Mouse (Mus musculus) left cerebral cortex, adult 8-10 months (tissue): ENCODE measurements at regions not wholly inside any gene's neighbourhood (a gene's known extent, or its start where the extent isn't known, plus 50 kb on each side); places are given as distances from the start of the nearest gene placed in this dataset.

Source experiments
- DNase-seq, 2 experiments: peaks; one replicate each; pipeline ENCODE4 v3.0.0; 2022; ENCODE audit warnings: low spot score in 2 of 2

DNA sequence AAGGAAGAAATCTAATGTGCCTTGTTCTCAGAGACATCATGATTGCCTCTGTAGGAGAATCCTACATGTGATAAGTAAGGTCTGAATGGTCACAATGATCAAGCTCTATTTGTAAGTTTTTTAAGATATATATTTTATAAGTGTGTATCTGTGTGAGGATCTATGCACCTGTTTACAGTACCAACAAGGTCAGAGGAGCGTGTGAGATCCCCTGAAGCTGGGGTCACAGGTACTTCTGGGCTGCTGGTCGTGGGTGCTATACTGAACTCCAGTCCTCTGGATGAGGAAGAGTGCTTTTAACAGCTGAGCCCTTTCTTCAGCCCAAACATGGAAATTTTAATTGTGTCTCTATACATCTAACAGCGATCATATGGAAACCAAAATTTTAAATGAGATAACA, 181.1 kb upstream of the Topaz1 start:
- DNase-seq: peak in 1 of 2 experiments; percentile 2

DNA sequence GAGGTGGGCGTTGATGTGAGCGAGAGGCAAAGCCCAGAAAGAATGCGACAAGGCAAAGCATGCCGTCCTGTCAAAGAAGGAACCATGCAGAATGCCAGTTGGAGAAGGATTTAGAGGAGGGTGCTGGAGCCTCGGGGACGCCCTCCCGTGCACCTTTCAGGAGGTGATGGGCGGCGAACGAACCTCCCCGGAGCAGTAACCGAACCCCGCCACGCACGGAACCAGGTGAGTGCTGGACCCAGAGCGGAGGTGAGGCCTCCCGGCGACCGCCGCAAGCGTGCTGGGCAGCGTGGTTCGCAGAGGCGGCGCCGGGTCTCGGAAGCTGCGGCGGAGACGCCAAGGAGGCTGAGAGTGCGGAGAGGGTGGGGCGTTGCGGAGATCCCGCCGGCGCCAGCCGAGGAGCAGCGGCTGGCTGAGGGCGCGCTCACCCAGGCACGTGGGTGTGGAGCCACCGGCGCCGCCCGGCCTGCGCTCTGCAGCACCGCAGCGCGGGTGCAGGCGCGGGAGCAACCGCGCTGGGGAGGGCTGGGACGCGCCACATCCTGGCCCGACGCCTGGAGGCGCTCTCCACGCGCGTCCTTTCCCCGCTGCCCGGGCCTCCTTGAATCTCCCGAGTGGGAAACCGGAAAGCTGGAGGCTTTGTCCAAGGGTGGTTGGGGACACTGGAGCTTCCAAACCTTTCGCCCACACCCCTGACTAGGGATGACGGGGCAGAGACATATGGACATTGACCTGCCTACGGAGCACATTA, 178.3 kb upstream of the Topaz1 start:
- DNase-seq: peak in 1 of 2 experiments; percentile 78

DNA sequence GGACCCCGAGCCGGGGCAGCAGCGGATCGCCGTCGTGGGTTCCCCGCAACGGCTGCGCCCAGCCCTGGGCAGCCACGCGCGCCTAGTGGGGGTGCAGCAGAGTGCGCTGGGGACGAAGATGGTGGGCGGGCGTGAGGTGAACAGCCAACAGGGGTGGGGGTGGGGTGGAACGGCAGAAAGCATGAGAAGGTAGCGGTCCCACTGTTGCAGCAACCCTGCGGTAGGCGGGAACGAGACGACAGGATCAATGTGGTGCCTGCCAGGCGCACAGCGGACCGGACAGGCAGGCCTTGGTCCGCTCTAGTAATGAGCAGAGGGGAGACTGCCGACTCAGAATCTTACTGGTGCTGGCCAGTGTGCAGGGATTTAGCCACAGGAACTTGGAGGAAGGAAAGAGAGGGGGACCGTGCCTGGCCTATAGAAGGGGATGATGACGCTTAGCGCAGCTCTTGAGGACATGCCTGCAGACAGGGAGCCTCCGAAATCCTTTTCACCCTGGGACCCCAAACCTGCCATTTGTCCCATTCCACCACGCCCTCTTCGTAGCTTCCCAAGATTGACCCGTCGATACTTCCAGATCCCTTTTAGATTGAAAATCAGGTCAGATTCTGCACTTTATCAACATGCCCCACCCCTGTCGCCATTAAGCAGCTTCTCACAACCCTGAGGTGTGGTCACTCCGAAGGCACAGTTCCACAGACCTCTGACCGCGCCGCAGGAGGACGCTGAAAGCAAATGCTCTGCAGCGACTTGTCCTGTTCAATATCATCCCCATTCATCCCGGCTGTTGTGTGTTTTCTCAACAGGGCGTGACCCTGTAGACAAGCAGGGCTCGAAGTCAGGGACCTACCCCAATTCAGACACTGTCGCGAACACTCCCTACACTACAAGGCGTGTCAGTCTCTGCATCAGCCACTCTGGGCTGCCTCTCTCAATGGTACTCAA, 177.4 kb upstream of the Topaz1 start:
- no peak for DNase-seq

DNA sequence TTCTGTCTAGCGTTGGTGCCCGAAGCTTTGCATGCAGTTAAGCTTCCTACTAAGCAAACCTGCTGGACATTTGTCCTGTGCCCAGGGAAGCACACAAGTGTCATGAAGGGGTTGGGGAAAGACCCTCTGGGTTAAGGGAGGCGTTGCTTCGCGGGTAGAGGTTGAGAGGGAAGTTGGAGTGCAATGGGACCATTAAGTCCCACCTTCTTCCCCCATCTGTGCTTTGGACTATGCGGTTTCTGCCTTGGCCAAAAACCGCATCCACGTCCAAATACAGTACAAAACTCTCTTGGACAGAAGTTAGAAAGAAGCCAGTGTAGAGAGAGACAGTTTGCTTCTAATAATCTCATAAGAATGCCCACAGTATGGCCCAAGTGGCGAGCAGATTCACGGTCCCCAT, 176.1 kb upstream of the Topaz1 start:
- DNase-seq: no peak

DNA sequence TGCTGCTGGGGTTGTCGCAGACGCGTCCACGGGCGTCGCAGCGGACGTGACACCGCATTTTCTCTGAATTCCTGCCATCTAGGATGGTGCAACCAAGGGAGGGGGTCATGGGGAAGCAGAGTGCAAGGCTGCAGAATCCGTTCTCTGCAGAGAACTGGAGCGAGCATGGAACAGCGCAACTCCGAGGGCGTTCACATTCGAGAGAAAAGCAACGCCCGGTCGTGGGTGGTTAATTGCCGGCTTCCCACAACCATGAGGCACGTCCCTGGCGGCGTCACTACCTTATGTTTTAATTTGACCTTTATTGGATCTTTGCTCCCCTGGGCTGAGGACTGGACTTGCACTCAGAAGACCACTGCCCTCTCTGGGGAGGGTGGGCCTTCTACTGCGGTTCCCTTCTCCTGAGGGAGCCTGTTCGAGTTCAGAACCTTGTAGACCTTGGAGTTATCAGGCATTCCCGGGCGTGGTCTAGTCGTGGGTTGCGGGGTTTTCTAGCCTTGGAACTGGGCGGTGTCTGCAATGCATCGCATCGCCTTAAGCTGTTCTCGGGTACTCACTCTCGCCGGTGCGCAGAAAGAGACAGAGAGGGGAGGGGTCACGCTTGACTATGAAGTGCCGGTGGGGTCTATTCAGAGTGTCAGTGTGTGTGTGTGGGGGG, 175.6 kb upstream of the Topaz1 start:
- peak in 1 of 2 experiments; percentile 52 for DNase-seq

DNA sequence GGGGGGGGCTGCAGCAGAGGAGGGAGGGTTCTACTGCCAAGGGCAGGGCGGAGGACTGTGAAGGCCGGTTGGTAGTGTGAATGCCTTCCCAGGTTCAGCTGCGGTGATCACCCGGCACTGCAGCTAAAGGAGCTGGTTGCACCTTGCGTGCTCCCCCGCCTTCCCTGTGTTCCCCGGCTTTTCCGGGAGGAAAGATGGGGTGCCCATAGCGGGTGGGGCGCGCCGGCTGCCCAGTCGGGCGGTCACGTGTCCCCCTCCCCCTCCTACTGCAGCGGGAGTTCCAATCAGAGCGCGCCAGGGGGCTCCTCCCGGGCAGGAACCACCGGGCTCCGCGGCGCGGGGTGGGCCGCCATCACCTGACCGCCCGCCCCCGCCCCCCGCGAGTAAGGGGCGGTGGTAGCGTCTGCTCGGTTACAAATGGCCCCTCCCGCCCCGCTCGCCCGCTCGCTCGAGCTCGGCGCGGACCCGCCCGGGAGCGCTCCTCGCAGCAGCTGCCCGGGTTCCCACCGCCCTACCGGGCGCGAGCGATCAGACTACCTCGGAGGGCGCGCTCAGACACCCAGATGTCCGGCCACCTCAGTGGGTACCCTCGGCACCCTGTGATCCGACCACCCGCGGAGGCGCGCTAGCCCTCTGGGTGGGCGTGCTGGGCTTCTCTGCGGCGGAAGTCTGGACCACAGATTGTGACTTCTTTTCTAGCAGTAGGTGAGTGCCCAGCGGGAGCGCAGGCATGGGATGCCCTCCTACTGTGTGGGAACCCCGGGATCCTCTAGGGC, 174.9 kb upstream of the Topaz1 start:
- DNase-seq: peak; percentile 84 to 98

DNA sequence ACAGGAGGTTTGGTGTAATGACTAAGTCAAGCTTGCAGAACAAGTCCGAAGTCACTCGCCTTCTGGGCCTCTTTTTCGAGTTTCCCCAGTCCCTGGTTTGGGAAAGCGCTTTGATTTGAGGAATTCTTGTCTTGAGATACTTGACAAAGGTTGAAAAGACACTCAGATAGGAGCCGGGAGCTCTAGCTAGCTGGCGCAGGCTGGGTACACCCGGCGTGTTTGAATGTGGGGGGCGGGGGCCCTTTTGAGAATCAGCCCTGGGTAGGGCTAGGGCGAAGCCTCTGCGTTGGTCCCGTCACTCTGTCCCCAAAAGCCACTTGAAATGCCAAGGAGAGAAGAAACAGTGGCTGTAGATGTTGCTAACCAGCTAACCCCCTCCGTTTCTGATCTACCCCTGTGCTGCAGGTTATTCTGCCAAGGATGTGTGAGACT, 174.3 kb upstream of the Topaz1 start:
- DNase-seq: no peak

DNA sequence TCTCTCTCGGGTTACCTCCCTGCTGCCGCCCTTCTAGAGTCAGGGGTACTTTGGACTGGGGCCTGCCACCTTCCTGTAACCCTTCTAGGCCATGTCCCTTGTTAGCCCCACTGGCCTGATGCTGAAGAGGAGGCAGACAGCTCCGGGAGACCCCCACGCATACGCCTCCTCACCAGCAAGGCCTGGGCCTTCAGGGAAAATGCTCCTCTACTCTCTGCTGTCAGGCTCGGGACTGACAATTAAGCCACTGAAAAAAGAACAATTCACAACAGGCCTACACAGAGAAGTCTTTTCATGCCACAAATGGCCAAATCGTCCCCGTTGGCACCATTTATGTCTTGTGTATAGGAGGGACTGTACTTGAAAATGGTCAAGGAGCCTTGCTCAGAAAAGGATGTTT, 161.9 kb upstream of the Topaz1 start:
- no peak for DNase-seq

DNA sequence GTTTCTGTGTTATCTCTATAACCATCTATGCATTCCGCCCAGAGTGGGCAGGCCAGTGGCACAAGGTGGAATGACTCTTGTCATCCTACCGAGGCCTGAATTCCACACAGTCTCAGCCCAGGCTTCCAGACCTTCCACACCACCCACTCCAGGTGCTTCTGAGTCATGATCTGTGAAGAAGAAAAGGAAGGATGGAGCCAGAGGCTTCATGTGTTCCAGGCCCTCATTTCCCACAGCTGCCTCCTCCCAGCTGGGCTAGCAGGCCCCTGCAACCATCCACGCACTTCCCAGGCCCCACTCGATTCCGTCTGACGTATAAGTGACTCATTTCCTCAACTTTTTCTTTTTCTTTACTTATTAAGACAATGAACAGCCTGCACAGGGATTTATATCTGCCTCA, 160.7 kb upstream of the Topaz1 start:
- DNase-seq: no peak

DNA sequence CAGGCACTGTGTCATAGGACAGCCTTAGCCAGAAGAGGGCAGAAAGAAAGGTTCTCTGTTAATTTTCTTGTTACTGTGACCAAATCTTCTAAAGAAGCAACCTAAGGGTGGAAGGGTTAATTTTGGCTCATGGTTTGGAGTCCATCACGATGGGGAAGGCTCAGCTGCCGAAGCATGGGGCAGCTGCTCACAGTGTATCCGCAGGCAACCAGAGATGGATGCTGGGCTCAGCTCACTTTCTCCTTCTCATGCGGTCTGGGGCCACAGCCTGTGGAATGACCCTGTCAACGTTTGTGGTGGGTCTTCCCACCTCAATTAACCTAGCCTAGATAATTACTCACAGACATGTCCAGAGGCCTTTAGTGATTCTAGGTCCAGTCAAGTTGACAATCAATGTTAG, 160.2 kb upstream of the Topaz1 start:
- DNase-seq: no peak

DNA sequence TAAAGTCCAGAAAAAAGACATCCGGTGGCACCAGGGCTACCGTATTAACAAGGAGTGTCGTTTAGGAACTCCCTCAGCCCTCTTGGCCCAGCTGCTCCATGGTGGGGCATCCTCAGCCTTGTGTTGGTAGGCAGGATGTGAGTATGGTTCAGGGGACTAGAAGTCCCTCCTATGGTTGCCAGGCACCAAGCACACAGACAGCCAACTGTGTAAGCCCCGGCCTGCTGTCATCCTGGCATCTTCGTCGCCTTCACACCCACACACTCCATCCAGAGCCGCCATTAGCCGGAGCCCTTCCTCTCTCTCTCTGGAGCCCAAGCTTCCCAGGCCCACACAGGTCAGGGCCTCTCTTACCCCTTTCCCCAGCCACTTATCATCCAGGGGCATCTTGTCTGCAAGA, 158.9 kb upstream of the Topaz1 start:
- no peak for DNase-seq

DNA sequence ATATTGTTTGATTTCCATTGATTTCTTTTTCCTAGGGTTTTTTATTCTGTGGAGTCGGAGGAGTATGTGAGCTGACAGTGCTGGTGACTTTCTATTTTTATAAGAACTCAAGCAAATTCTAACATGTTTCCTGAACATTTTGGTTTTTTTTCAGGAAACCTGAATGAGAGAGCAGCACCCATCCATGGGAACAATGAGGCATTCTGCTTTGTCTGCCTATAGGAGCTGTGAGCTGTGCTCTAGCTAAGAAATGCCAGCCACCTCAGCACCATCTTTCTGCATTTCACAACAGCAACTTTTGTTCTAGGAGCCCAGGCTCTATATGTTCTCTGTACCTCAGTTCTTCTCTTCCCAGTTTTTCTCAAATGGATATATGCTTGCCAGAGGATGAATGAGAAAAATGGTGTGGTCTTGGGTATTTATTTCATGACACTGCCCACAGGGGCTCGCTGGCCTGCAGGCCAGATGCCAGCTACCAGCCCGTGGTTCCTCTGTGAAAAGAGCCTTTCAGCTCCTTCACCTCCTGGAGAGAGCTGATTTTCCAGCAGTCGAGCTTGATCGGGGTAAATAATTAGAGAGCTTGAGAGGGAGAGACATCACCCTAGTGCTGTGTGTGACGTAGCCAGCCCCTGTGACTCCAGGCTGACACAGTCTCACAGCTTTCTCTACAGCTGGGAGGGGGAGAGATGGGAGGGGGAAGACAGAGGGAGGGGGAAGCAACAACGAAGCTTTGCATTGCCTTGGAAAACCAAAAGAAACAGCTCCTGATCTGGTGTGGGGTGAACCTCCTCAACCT, 154.1 kb upstream of the Topaz1 start:
- DNase-seq: no peak

DNA sequence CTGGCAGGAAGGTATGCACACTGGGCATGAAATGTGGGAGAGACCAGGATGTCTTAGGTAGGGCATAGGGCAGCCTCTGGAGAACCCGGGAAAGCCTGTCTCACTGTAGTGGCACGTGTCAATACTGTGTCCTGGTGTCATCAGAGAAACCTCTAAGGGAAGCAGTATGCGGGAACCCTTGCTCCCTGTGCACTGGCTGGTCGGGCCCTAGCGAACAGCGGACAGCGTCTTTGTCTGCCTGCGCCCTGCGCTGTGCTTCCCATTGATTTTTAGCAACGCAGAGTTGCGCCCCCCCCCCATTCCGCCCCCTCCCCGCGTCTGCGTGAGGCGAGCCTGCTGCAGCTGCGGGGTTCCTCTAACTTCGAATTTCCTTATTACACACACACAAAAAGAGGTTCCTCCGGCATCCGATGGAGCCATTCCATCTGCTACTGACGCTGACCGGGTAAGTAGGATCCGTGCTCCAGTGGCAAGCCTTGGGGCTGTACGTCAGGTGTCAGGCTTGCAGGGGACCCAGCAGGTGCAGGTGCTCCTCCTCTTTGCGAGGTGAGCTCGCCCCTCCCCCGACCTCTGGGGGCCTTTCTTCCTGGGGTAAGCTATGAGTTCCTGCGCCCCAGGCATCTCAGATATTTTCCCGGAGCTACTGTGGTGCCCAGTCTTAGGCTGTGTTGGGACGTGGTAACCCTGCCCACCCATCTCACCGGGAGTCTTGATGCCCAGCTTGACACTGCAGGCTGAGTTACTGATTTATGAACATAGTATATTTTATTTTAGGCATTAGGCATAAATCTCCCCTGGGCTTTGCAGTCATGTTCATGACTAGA, 151.8 kb upstream of the Topaz1 start:
- no peak for DNase-seq

DNA sequence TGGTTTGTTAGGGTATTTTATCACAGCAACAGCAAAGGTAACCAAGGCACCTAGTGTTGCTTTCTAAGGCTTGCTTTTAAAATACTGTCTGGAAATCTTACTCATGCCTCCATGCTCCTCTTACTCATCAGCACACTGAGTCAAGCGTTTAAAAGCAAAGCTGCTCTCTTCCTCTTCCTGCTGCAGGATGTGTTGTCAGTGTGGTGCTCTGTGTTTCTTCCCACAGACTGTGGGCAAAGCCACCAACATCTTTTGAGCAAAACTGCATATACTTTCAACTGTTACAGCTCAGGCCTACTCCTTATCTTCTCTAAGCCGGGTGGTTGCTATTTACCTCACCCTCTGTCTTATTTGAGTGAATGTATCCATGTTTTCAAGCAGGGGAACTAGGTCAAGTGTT, 144.0 kb upstream of the Topaz1 start:
- DNase-seq: peak in 1 of 2 experiments; percentile 47

DNA sequence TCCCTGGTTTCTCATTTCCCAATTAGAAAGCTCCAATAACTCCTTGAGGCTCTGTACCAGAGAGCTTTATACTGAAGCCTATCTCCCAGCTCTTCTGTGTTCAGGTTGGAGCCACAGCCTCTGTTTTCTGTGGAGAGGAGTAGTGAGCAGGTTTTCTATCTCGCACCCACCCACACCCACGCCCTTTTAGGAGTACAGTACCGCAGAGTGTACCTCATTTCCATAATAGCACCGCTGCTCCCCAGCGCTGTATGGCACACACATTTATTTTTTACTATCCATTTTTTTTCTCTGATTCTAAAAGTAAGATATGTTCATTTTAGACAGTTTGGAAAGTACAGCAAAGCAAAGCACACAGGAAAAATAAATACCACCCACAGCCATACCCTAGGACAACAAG, 137.5 kb upstream of the Topaz1 start:
- peak in 1 of 2 experiments; percentile 82 for DNase-seq

DNA sequence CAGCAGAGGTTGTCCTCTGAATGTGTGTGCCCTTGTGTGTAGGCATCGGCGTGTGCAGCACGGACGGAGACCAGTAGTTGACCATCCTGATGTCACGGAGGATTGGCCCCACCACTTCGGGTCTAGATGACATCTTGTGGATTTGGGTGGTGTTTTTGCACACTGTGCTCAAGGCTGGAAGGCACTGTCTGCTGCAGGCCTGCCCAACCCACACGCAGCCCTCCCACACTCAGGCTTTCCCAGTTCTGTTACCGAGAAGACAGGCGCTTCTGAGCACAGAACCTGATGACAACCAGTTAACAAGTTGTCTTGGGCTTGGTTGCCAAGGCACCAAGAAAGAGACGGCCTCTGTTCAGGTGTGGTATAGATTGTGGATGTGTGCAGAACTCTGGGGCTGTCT, 136.2 kb upstream of the Topaz1 start:
- DNase-seq: peak in 1 of 2 experiments; percentile 86

DNA sequence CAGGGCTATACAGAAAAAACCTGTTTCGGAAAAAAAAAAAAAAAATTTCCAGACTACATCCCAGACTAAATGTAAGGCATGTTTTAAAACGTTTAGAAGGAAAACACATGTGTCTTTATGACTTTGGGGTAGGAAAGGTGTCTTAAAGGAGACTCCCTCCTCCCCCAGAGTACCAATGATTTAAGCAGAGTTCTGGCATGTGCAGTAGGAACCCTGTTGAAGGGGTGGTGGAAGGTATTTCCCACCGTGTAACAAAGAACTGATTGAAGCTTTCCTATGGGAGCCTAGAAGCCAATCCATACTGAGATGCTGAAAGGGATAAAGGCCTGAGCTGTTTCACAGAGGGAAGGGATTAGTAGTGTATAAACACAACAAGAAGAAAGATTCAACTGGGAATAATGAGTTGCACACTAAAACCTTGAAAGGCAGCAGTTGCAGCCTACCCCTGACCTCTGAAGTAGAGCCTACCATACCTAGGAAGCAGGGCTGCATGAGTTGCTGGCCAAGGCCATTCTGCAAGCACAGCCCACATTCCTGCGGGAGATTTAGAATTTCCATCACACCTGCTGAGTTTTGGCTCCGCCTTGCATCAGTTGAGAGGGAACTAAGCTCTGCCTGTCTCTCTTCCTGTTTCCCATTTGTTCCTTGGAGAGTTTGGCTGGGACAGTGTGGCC, 132.4 kb upstream of the Topaz1 start:
- no peak for DNase-seq

DNA sequence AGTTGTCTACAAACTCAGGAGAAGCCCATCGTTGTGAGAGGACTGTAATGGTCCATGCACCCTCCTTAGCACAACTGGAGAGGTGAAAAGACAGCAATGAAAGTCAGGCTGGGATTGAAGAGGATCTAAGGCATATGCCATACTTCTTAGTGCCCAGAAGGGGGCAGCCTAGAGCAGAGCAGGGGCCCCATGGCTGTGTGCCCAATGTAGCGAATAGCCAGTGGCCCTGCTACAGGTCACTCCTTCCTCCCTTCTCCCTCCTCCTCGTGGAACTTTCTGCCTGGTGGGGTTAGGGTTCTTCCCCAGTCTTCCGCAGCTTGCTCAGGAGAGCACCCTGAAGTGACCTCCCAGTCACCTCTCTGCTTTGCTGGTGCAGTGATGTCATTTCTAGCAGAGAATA, 131.8 kb upstream of the Topaz1 start:
- DNase-seq: no peak

DNA sequence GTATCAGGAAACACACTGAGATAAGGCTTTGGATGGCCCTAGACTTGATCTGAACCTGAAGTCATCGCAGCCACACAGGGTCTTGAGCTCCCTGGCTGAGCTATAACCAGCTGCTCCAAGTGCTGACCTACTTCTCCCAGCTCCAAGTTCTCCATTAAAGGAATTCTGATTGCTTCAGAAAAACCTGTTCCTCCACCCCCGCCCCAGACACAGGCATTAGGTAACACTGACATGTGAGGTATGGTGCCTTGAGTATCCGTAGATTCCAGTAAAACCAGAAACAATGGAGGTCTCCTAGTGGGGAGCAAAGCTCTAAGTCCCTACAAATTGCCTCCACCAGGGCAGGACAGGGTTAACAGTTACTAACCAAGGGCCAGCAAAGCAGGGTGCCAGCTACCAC, 129.4 kb upstream of the Topaz1 start:
- DNase-seq: no peak
